Mouse (Mus musculus) ovary, postnatal 36 days (tissue): Measurements from ENCODE around the gene Tubb5.

Experiments
- DNase-seq: peaks from one replicate; pipeline ENCODE4 v3.0.0; 2022; ENCODE audit warnings: low spot score, mixed read lengths

The Tubb5 gene

DNA sequence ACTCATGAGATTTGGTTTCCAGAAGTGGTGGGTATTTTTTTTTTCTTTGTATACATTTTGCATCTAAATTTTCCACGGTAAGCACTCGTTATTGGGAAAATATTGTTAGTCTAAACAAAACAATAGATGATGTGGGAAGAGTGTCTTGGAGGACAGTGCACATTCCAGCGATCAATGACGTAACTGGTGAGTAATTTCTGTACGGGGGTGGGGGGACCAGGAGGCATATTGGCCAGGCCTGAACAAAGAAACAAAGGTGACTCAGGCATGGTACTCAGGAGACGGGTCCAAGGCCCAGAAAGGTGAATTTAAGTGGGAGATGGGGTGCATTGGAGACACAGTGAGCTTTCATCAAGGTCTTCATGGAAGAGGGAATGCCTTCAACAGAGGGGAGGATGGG is 42.5 kb downstream of the Tubb5 start:
- no peak for DNase-seq

DNA sequence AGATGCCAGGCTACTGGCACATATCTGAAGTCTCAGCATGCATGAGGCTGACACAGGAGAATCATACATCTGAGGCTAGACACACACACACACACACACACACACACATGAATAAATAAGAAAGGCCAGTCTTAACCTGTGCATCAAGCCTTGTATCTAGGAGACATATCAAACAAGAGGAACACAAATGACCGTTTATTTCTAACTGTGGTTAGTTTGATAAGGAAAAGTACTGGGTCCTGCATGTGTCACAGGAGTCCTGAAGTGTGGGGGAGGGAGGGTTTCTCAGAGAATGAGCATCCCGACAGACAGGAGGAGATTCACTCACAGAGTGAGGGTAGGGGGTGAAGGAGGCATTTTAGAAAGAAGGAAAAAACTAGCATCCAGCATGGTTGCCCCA is 43.0 kb downstream of the Tubb5 start:
- no peak for DNase-seq

DNA sequence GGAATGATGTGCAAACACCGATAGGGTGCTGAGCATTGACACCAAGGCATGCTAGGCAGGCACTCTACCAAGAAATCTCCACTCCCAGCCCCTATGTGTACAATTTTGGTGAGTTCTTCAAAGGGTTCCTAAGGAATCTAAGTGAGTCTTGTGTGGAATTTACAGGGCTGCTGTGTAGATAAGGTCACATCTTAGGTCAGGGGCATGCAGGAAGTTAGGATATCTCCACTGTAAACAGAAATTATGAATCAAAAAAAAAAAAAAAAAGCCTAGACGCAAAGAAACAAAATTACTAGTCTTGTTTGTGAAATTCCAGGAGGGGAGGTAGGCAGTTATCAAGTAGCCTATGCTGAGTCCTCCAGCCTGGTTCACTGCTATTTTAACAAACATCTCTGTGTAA is 45.3 kb downstream of the Tubb5 start:
- DNase-seq, result no peak

DNA sequence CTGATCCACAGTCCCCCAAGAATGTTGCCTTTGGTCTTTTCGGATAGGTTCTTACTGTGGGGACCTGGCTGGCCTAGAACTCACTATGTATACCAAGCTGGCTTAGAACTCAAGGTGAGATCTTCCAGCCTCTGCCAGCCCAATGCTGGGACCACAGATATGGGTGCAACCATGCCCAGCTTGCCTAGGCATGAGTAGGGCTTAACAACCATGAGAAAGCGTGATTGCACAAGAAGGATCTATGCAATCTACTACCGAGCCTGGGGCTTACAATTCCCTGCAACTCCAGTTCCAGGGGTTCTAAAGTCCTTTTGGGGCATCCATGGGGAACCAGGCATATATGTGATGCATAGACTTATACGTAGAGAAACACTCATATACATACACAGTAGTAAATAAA is 47.2 kb downstream of the Tubb5 start:
- no peak for DNase-seq

DNA sequence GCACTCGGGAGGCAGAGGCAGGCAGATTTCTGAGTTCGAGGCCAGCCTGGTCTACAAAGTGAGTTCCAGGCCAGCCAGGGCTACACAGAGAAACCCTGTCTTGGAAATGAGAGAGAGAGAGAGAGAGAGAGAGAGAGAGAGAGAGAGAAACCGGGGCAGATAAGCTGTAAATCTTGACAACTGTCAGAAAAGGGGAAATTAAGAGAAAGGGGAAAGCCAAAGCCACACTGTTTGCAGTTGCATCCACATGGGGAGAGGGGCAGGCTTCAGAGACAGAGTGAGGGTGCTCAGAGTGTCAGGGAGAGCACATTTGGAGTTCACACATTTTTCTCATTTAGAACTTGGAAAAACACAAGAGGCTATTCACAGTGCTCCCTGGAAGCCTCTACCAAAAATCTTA is 50.1 kb downstream of the Tubb5 start:
- no peak for DNase-seq

DNA sequence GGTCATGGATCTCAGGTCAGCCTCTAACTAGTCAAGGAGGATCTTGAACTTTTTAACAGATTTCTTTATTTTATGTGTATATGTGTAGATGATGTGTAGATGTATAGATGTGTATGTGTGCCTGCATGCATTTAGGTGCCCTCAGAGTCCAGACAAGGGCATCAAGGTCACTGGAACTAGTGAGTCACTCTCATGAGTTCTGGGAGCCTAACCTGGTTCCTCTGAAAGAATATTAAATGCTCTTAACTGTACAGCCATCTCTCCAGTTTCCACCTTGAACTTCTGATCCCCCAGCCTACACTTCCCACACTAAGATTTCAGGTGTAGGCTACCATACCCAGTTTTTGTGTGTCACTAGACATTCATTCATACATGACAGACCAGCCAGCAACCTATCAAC is 50.6 kb downstream of the Tubb5 start:
- DNase-seq, result no peak

DNA sequence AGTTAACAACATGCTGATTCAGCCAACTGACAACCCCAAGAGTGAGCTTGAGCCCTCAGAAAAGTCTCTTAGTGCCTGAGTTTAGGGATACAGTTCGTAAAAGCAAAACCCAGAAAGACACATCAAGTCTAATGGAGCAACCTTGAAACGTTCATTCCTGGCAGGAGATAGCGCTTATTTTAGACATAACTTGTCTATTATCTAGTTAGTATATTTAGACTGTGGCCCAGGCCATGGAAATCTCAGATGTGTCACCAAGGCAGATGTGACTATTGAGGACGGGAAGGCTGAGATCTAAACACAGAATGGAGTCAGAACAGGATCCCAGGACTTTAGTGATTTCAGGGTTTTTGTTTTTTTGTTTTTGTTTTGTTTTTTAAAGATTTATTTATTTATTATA is 53.0 kb downstream of the Tubb5 start:
- DNase-seq, result no peak

DNA sequence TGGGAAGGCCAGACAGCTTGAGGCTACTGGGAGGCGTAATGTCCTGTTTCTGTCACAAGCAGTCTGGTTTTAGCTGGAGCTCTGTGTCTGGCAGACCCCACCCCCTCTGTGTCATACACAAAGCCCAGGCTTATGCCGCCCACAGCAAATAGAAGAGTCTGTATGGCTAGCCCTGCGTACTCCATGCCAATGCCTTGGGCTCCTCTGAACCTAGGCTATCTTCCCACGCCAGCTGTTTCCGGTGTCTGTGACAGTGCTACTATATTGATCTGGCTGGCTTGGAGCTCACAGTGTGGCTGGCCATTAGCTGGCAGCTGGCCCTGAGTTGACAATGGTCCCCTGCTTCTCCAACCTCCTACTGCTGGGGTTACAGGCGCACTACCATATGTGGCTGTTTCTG is 54.2 kb downstream of the Tubb5 start:
- no peak for DNase-seq
